Mouse (Mus musculus) layer of hippocampus, postnatal 10 days (tissue): Measurements from ENCODE around the gene Arpc4. TPM values are rescaled to one million over a fixed set of nuclear protein-coding genes. Genes with fewer than 3 reads are reported as not detected.

Experiments
- microRNA-seq, 2 experiments: library from miRNA; unstranded; fragments of <30 nt; microRNA quantifications; one replicate each; pipeline ENCODE4 v1.2.0; 2021
- total RNA-seq, 2 experiments: library from RNA; stranded (reverse); gene quantifications; 2 replicates each; pipeline ENCODE4 v1.2.3; 2021

The Arpc4 gene
- total RNA-seq, 2 experiments from 2014 or later, result 324 to 337 TPM

Small RNA genes lying within 50 kb of the gene (microRNA-seq; reads per million reads assigned to microRNA genes)
- 0 reads per million in 2 experiments for gene Gm24387

Other genes starting within 250 kb of the Arpc4 start
- 10 to 100 TPM; 93.2 to 95.1 TPM for gene Lhfpl4, start 182.7 kb upstream of the Arpc4 start, total RNA-seq
- 10 to 100 TPM; 18.1 to 20.6 TPM for gene Mtmr14, start 140.3 kb upstream of the Arpc4 start, total RNA-seq
- gene Cpne9, start 95.8 kb upstream of the Arpc4 start, total RNA-seq, result 1 to 10 TPM; 7.1 to 8.1 TPM
- gene Brpf1, start 71.0 kb upstream of the Arpc4 start, total RNA-seq, result 10 to 100 TPM; 28.3 to 28.6 TPM
- gene Ogg1, start 51.1 kb upstream of the Arpc4 start, total RNA-seq, result 1 to 10 TPM; 6.7 to 8.0 TPM
- 10 to 100 TPM; 59.5 to 64.3 TPM for gene Camk1, start 34.1 kb upstream of the Arpc4 start, total RNA-seq
- gene Tada3, start 232 bp upstream of the Arpc4 start, total RNA-seq, result 10 to 100 TPM; 51.0 to 58.4 TPM
- gene Ttll3, start 11.1 kb downstream of the Arpc4 start, total RNA-seq, result 10 to 100 TPM; 11.2 to 13.2 TPM
- gene Rpusd3, start 41.2 kb downstream of the Arpc4 start, total RNA-seq, result 10 to 100 TPM; 21.3 to 26.9 TPM
- not detected for gene Cidec, start 57.6 kb downstream of the Arpc4 start, total RNA-seq
- 10 to 100 TPM; 42.9 to 44.1 TPM for gene Jagn1, start 64.5 kb downstream of the Arpc4 start, total RNA-seq
- gene Il17re, start 80.4 kb downstream of the Arpc4 start, total RNA-seq, result under 1 TPM; 0.55 to 0.60 TPM
- 1 to 10 TPM; 4.8 to 5.6 TPM for gene Il17rc, start 93.3 kb downstream of the Arpc4 start, total RNA-seq
- gene Creld1, start 105.2 kb downstream of the Arpc4 start, total RNA-seq, result 10 to 100 TPM; 80.0 to 92.3 TPM
- 10 to 100 TPM; 36.7 to 39.7 TPM for gene Prrt3, start 123.8 kb downstream of the Arpc4 start, total RNA-seq
- 10 to 100 TPM; 75.6 to 77.6 TPM for gene Emc3, start 153.5 kb downstream of the Arpc4 start, total RNA-seq
- gene Fancd2, start 153.6 kb downstream of the Arpc4 start, total RNA-seq, result 1 to 10 TPM; 3.2 to 4.9 TPM
- gene Fancd2os, start 222.6 kb downstream of the Arpc4 start, total RNA-seq, result under 1 TPM in 1 of 2 experiments, not detected in 1; 0.49 TPM
- 100 to 1,000 TPM; 221 TPM for gene Brk1, start 226.7 kb downstream of the Arpc4 start, total RNA-seq
- 10 to 100 TPM; 65.8 to 70.5 TPM for gene Vhl, start 245.8 kb downstream of the Arpc4 start, total RNA-seq